In the genomic region with DNA sequence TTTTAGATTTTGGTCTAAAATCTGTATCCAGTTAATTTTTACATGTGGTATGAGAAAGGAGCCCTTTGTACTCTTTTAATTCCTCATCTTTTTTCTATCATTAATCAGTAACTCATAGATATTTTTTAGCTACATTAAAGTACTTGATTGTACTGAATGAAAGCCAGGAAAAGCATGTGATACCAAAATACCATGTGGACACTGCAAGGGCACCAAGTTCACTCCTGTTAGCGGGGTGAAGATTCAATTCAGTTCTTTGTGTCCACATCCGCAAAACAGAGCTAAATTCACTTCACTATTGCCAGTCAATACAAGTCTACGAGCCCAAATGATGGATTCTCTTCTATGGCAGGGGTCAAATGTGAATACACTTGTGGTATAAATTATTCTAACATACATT, we compare ENCODE assay signal across 21 mouse cellular contexts. TPM values are rescaled to one million over a fixed set of nuclear protein-coding genes. Genes with fewer than 3 reads are reported as not detected.
"Had no signal": no experiment of that assay in that cellular context is flagged by ENCODE, and none has a peak within 500 bp of the region (broad histone marks: within the 10 kb centered on the region; RNA-seq: fewer than 3 reads in every experiment).

No protein-coding gene starts in this region.

- H3K4me1 ChIP-seq: midbrain, embryonic 10.5 days; midbrain, embryonic 12.5 days; neural tube, embryonic 13.5 days; stomach, embryonic 15.5 days had no signal

- H3K9ac ChIP-seq: lung, embryonic 14.5 days; midbrain, embryonic 12.5 days; neural tube, embryonic 13.5 days; stomach, embryonic 15.5 days had no signal

- H3K36me3 ChIP-seq: midbrain, embryonic 10.5 days; midbrain, embryonic 12.5 days; neural tube, embryonic 13.5 days; stomach, embryonic 15.5 days had no signal

- H3K4me3 ChIP-seq: midbrain, embryonic 10.5 days; midbrain, embryonic 12.5 days; myocyte; neural tube, embryonic 13.5 days; stomach, embryonic 15.5 days had no signal

- H3K27ac ChIP-seq: midbrain, embryonic 10.5 days; midbrain, embryonic 12.5 days; neural tube, embryonic 13.5 days; stomach, embryonic 15.5 days; stomach, postnatal 0 days had no signal

- H3K4me2 ChIP-seq: lung, embryonic 14.5 days; midbrain, embryonic 12.5 days; neural tube, embryonic 13.5 days; stomach, embryonic 15.5 days had no signal

- DNase-seq: lung, adult 18-20 months; lung, embryonic 14.5 days; lung, postnatal 10 days; lung, postnatal 4 days; midbrain, embryonic 14.5 days; right cerebral cortex, postnatal 14 days; thymus, adult 2 months; thymus, postnatal 25 days; thymus, postnatal 4 days had no signal

- H3K27me3 ChIP-seq: midbrain, embryonic 12.5 days; neural tube, embryonic 13.5 days; stomach, embryonic 15.5 days had no signal

- ATAC-seq: midbrain, embryonic 16.5 days had no signal

- H3K9me3 ChIP-seq: midbrain, embryonic 10.5 days; midbrain, embryonic 12.5 days; neural tube, embryonic 13.5 days; stomach, embryonic 15.5 days had no signal

RNA-seq across cellular contexts. Expression of gene Nepn, which starts 7.9 kb away (rescaled TPM):
- polyA plus RNA-seq: lung, embryonic 14.5 days; lung, embryonic 16.5 days; midbrain, embryonic 10.5 days; midbrain, embryonic 12.5 days; midbrain, embryonic 14.5 days; midbrain, embryonic 16.5 days; neural tube, embryonic 11.5 days; neural tube, embryonic 13.5 days; spleen, adult 2 months; testis, adult 2 months had no signal

RNA-seq across cellular contexts. Expression of gene Gm26741, which starts 38.1 kb away (rescaled TPM):
- polyA plus RNA-seq: lung, embryonic 14.5 days; lung, embryonic 16.5 days; midbrain, embryonic 10.5 days; midbrain, embryonic 12.5 days; midbrain, embryonic 14.5 days; midbrain, embryonic 16.5 days; myocyte; neural tube, embryonic 11.5 days; neural tube, embryonic 13.5 days; spleen, adult 2 months; stomach, embryonic 15.5 days; stomach, postnatal 0 days; testis, adult 2 months; thymus, adult 2 months; urinary bladder, adult 2 months had no signal
